Mouse (Mus musculus) stomach, postnatal 0 days (tissue): ENCODE data around the gene Itga3.

Experiments
- CTCF ChIP-seq: IDR thresholded peaks from 2 replicates; pipeline ENCODE4 v1.5.1; 2016; ENCODE audit warnings: antibody characterized with exemption, low read depth, mild to moderate bottlenecking, moderate library complexity
- EP300 ChIP-seq: optimal IDR thresholded peaks from 2 replicates; pipeline ENCODE3; 2016; ENCODE audit warnings: antibody characterized with exemption

DNA sequence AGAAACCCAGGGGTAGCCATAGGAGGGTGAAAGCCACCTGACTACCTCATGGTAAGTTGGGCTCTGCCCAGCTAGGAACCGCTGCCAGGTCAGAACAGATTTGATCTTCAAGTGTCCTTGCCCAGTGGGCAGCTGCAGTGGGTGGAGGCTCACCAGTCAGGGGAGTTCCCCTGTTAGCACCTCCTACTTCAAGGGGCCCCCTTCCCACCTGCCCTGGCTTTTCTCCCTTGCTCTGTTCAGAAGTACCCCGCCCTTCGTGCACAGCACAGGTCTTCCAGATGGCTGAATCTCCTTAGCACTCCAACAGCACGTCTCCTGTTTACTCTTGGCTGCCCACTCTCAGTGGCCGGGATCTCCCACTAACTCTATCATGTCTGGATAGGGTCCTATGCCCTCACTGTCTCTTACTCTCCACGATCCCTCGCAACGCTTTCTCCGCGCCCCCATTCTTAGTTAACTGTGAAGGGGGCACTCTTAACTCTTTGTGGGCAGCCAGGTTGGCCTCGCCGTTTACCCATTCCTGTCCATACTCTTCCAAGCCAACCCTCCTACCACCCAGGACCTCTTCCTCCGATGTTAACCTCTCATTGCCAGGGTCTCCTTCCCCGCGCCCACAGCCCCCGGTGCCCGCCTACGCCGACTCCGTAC is 36.0 kb downstream of the Itga3 start:
- no peak for TF ChIP-seq CTCF
- TF ChIP-seq EP300: no peak
